27 mouse cellular contexts compared by ENCODE assay signal in the genomic region with DNA sequence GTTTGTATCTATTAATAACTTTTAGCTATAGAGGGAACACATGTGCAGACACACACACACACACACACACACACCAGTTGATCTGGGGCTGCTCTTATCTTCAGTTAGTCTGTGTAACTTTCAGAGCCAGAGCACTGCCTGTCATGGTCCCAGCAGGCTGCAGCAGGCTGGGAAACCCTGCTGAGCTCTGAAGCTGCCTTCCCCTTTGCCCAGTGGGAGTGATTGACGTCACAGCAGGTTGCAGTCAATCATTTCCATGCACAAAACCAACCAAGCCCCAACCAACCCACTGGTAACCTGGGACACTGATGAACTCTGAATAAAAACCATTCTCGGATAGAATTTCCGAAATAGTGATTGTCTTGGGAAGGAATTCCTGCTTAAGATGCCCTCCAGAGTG.
A peak's percentile ranks its signal among the peaks of the same experiment; 100 is the strongest.
DNase-seq lines count a peak whose midpoint lies in the region; ATAC-seq and TF ChIP-seq lines count a peak whose summit lies in the region.
"Had no signal": no experiment of that assay in that cellular context is flagged by ENCODE, and none has a peak within 500 bp of the region (broad histone marks: within the 10 kb centered on the region; RNA-seq: fewer than 3 reads in every experiment).

No protein-coding gene starts in this region.

- H3K36me3 ChIP-seq in heart, embryonic 10.5 days = no peaks in the 10 kb centered on the region
- no peaks in the 10 kb centered on the region for H3K36me3 ChIP-seq in hindbrain, embryonic 10.5 days
- no peaks in the 10 kb centered on the region for H3K36me3 ChIP-seq in hindbrain, postnatal 0 days (ENCODE audit: insufficient read depth, low read length)
- peaks cover 0 to 5% of the 10 kb centered on the region in 2 experiments; a peak in 1 of 4 replicates for H3K36me3 ChIP-seq in MEL (ENCODE audit: control insufficient read depth in 1 of 2, insufficient read depth in 2 of 2, low read length in 2 of 2)
- H3K36me3 ChIP-seq: embryonic facial prominence, embryonic 13.5 days; hindbrain, embryonic 15.5 days; kidney, embryonic 15.5 days; liver, embryonic 13.5 days; neural tube, embryonic 13.5 days had no signal

- H3K9me3 ChIP-seq in heart, embryonic 10.5 days = no peaks in the 10 kb centered on the region
- H3K9me3 ChIP-seq in hindbrain, embryonic 10.5 days = 0 out of 2 replicates have a peak, but pooled peaks cover 2% of the 10 kb centered on the region
- no peaks in the 10 kb centered on the region for H3K9me3 ChIP-seq in hindbrain, postnatal 0 days (ENCODE audit: low read length)
- no peaks in the 10 kb centered on the region for H3K9me3 ChIP-seq in MEL (replicated peaks; ENCODE audit: insufficient read depth, low read length)
- H3K9me3 ChIP-seq: embryonic facial prominence, embryonic 13.5 days; forebrain, embryonic 13.5 days; hindbrain, embryonic 15.5 days; kidney, embryonic 15.5 days; liver, embryonic 13.5 days; neural tube, embryonic 13.5 days had no signal

- H3K27ac ChIP-seq in heart, embryonic 10.5 days = peak overlapping the region; percentile 77; the same call in 1 of the 2 replicates
- no peak overlapping the region for H3K27ac ChIP-seq in hindbrain, embryonic 10.5 days
- H3K27ac ChIP-seq in hindbrain, postnatal 0 days = no peak overlapping the region
- no peak overlapping the region for H3K27ac ChIP-seq in MEL (ENCODE audit: control insufficient read depth, low read depth, low read length)
- H3K27ac ChIP-seq: embryonic facial prominence, embryonic 13.5 days; forebrain, embryonic 13.5 days; hindbrain, embryonic 15.5 days; kidney, embryonic 15.5 days; liver, embryonic 13.5 days; neural tube, embryonic 13.5 days had no signal

- peaks cover 42% of the 10 kb centered on the region for H3K4me1 ChIP-seq in heart, embryonic 10.5 days
- peaks cover 35% of the 10 kb centered on the region for H3K4me1 ChIP-seq in hindbrain, embryonic 10.5 days (replicated peaks)
- 0 out of 2 replicates have a peak, but pooled peaks cover 8% of the 10 kb centered on the region for H3K4me1 ChIP-seq in hindbrain, postnatal 0 days (ENCODE audit: insufficient read depth, low read length)
- H3K4me1 ChIP-seq in MEL (ENCODE audit: control insufficient read depth in 1 of 2, insufficient read depth in 2 of 2, low read length in 2 of 2) = peaks cover 0 to 10% of the 10 kb centered on the region in 2 experiments; a peak in 3 of 4 replicates
- H3K4me1 ChIP-seq: liver, embryonic 13.5 days had no signal

- no peak for TF ChIP-seq POLR2A in MEL (IDR thresholded peaks at IDR 0.05; ENCODE audit: control insufficient read depth in 1 of 2, insufficient read depth in 1 of 2, low read depth in 1 of 2, low read length in 2 of 2, poor library complexity in 1 of 2)

- peak; percentile 84 for DNase-seq in heart, embryonic 10.5 days (ENCODE audit: low spot score)
- no peak for DNase-seq in heart, postnatal 25 days (ENCODE audit: low spot score)
- peak; percentile 30 for DNase-seq in hindbrain, embryonic 10.5 days (ENCODE audit: low spot score)
- no peak for DNase-seq in hindbrain, postnatal 0 days (ENCODE audit: low spot score)
- peak; percentile 40 for DNase-seq in MEL (ENCODE audit: low read depth, low spot score)
- DNase-seq in brain, adult 2 months (ENCODE audit: low read depth, low spot score) = peak; percentile 14
- no peak for DNase-seq in left cerebral cortex, postnatal 4 days
- no peak for DNase-seq in natural killer cell, adult 2 months (ENCODE audit: low spot score in 2 of 2)
- DNase-seq: adrenal gland, postnatal 36 days; B cell, adult 2 months; cerebellum, adult 11-12 months; cerebellum, postnatal 14 days; kidney, postnatal 4 days; liver, embryonic 13.5 days; lung, adult 2 months; lung, postnatal 14 days; midbrain, embryonic 14.5 days; retina, postnatal 1 day; thymus, postnatal 14 days had no signal

- no peak overlapping the region for H3K4me3 ChIP-seq in heart, embryonic 10.5 days
- no peak overlapping the region for H3K4me3 ChIP-seq in hindbrain, embryonic 10.5 days
- H3K4me3 ChIP-seq in hindbrain, postnatal 0 days (ENCODE audit: low read length) = no peak overlapping the region
- H3K4me3 ChIP-seq in MEL (ENCODE audit: control insufficient read depth in 1 of 2, insufficient read depth in 1 of 2, low read depth in 2 of 2, low read length in 2 of 2) = no peak overlapping the region
- H3K4me3 ChIP-seq: embryonic facial prominence, embryonic 13.5 days; erythroblast, embryonic 14.5 days; forebrain, embryonic 13.5 days; hindbrain, embryonic 15.5 days; kidney, embryonic 15.5 days; liver, embryonic 13.5 days; neural tube, embryonic 13.5 days had no signal

- no peaks in the 10 kb centered on the region for H3K79me2 ChIP-seq in MEL (ENCODE audit: control insufficient read depth, insufficient read depth, low read length, poor library complexity)

- no peak for TF ChIP-seq CTCF in hindbrain, postnatal 0 days (IDR thresholded peaks at IDR 0.05; ENCODE audit: low read depth)
- no peak for TF ChIP-seq CTCF in MEL (IDR thresholded peaks at IDR 0.05 in 2 of 3, conservative IDR thresholded peaks at IDR 0.05 in 1 of 3; ENCODE audit: control insufficient read depth in 1 of 3, insufficient read depth in 1 of 3, low read depth in 2 of 3, low read length in 3 of 3, poor library complexity in 1 of 3, severe bottlenecking in 1 of 3)

- no peak for ATAC-seq in hindbrain, postnatal 0 days
- ATAC-seq: forebrain, embryonic 13.5 days; intestine, postnatal 0 days had no signal

- 40% methylated on average over 3 of the region's 3 CpGs for WGBS in heart, embryonic 10.5 days
- 11% methylated on average over 3 of the region's 3 CpGs for WGBS in hindbrain, embryonic 10.5 days
- 21% methylated on average over 3 of the region's 3 CpGs for WGBS in hindbrain, postnatal 0 days

- TF ChIP-seq RAD21 in MEL (IDR thresholded peaks at IDR 0.05; ENCODE audit: low read depth, low read length) = no peak

- H3K9ac ChIP-seq in hindbrain, postnatal 0 days (replicated peaks; ENCODE audit: low read length) = no peak overlapping the region
- H3K9ac ChIP-seq in MEL (ENCODE audit: control insufficient read depth, low read depth, low read length, poor library complexity, severe bottlenecking) = no peak overlapping the region
- H3K9ac ChIP-seq: embryonic facial prominence, embryonic 13.5 days; forebrain, embryonic 13.5 days; hindbrain, embryonic 15.5 days; kidney, embryonic 15.5 days; liver, embryonic 13.5 days; neural tube, embryonic 13.5 days had no signal

- H3K4me2 ChIP-seq in hindbrain, postnatal 0 days (ENCODE audit: low read depth, low read length) = no peak overlapping the region
- H3K4me2 ChIP-seq: embryonic facial prominence, embryonic 13.5 days; forebrain, embryonic 13.5 days; hindbrain, embryonic 15.5 days; kidney, embryonic 15.5 days; liver, embryonic 13.5 days; neural tube, embryonic 13.5 days had no signal

- no peaks in the 10 kb centered on the region; the same call in 1 of the 2 replicates for H3K27me3 ChIP-seq in heart, embryonic 10.5 days (ENCODE audit: insufficient read depth, poor library complexity, severe bottlenecking)
- H3K27me3 ChIP-seq in hindbrain, embryonic 10.5 days (ENCODE audit: insufficient read depth, poor library complexity, severe bottlenecking) = peaks cover 8% of the 10 kb centered on the region; the same call in 1 of the 2 replicates
- no peaks in the 10 kb centered on the region for H3K27me3 ChIP-seq in hindbrain, postnatal 0 days (ENCODE audit: insufficient read depth, low read length)
- H3K27me3 ChIP-seq in MEL (ENCODE audit: control insufficient read depth in 1 of 2, insufficient read depth in 2 of 2, low read length in 2 of 2) = no peaks in the 10 kb centered on the region; a peak in 1 of 4 replicates
- H3K27me3 ChIP-seq: CH12.LX; embryonic facial prominence, embryonic 13.5 days; forebrain, embryonic 13.5 days; kidney, embryonic 15.5 days; neural tube, embryonic 13.5 days had no signal

- TF ChIP-seq EP300 in MEL (IDR thresholded peaks at IDR 0.05; ENCODE audit: low read depth in 1 of 2, low read length in 2 of 2) = no peak

- intact Hi-C loops in heart, postnatal 25 days (cut with DNase I) = loop anchor here (10.0 kb wide), 1 partner anchor 685 kb away; no protein-coding TSS in a partner anchor
- intact Hi-C loops in left cerebral cortex, postnatal 4 days (cut with DNase I) = no loop called here

TF ChIP-seq in MEL, 35 proteins besides CTCF, POLR2A, EP300 and RAD21:
- no peak for TF ChIP-seq UBTF (IDR thresholded peaks at IDR 0.05; ENCODE audit: borderline replicate concordance, insufficient read depth, low read depth, low read length)
- no peak for TF ChIP-seq MAFK (IDR thresholded peaks at IDR 0.05; ENCODE audit: borderline replicate concordance, low read depth, low read length)
- 0 out of 2 replicates have a peak, but pooled peaks have one; percentile 19 for TF ChIP-seq GATA1 (IDR thresholded peaks at IDR 0.05; ENCODE audit: low read depth, low read length)
- TF ChIP-seq MEF2A (IDR thresholded peaks at IDR 0.05; ENCODE audit: extremely low read depth, insufficient replicate concordance, low read depth, low read length, poor library complexity, severe bottlenecking) = peak; percentile 51; the same call in 1 of the 2 replicates
- TF ChIP-seq E2F4 (IDR thresholded peaks at IDR 0.05; ENCODE audit: borderline replicate concordance, low read depth, low read length) = no peak

Comparison
In these comparisons a context has a peak if more than half of its experiments do, and no peak if none do; other contexts are left out.
1. DNase-seq: peak in heart, embryonic 10.5 days (single experiment), hindbrain, embryonic 10.5 days (single experiment), MEL (single experiment) and brain, adult 2 months (single experiment); none in heart, postnatal 25 days (single experiment), hindbrain, postnatal 0 days (single experiment), left cerebral cortex, postnatal 4 days (single experiment) and natural killer cell, adult 2 months (0 of 2).